Mouse (Mus musculus): ENCODE measurements around the gene Metap1d. TPM values are rescaled to one million over a fixed set of nuclear protein-coding genes. Genes with fewer than 3 reads are reported as not detected.

The Metap1d gene
- polyA plus RNA-seq, 1 experiment: 41.5 TPM

DNA sequence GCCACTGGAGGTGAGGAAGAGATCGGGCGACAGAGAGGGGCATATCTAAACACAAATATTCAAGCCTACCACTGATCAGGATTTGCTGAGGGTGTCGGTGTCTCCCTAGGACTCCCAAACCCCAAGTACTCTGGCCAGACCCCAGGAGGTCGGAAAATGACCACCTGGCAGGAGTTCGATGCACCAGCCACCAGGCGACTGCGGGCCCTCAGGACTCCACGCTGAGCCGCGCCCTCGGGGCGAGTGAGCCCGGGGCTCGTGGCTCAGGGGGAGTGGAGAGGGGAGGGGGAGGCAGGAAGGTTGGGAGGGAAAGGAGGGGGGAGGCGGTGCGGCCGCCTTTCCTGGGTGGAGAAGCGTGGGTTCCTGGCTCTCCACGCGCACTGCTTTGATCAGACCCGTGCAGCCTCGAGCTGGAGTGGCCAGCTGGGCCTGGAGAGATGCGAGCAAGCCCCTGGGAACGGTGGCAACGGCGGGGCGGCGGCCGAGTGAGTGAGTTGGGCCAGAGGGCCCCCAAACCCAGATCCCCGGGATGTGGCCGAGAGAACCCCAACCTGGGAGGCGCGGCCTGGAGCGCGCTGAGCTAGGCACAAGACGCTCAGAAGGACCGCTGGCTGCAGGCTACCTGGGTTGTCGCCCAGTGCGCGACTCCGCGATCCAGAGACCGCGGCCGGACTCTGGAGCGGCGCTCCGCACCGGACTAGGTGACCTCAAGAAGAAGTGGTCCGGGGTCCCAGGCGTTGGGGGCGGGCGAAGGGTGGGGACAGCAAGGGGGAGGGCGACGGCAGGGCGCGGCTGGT, 75.8 kb downstream of the Metap1d start:
- H3K4me3 ChIP-seq (ENCODE audit: insufficient read depth, low read length): peak overlapping the region; percentile 43; the same call in 1 of the 2 replicates
- no peak for TF ChIP-seq POLR2A (IDR thresholded peaks at IDR 0.05; ENCODE audit: extremely low read depth, insufficient read depth, low read length)
- TF ChIP-seq CTCF (IDR thresholded peaks at IDR 0.05; ENCODE audit: extremely low read depth, insufficient read depth, low read length): no peak
- no peak overlapping the region for H3K27ac ChIP-seq (ENCODE audit: insufficient read depth, low read length)
- no peaks in the 10 kb centered on the region for H3K4me1 ChIP-seq (ENCODE audit: control insufficient read depth, insufficient read depth, low read length)

- H3K4me3 ChIP-seq (ENCODE audit: insufficient read depth, low read length): peak overlapping the region; percentile 43
- no peak for TF ChIP-seq CTCF (IDR thresholded peaks at IDR 0.05; ENCODE audit: extremely low read depth, insufficient read depth, low read length)
- TF ChIP-seq POLR2A (IDR thresholded peaks at IDR 0.05; ENCODE audit: extremely low read depth, insufficient read depth, low read length): peak; percentile 39
- no peak overlapping the region for H3K27ac ChIP-seq (ENCODE audit: insufficient read depth, low read length)
- no peaks in the 10 kb centered on the region for H3K4me1 ChIP-seq (ENCODE audit: control insufficient read depth, insufficient read depth, low read length)
Measured at GRCm38 (mm10) chr2:71529511-71530351, 76.7 kb downstream of the Metap1d start.

DNA sequence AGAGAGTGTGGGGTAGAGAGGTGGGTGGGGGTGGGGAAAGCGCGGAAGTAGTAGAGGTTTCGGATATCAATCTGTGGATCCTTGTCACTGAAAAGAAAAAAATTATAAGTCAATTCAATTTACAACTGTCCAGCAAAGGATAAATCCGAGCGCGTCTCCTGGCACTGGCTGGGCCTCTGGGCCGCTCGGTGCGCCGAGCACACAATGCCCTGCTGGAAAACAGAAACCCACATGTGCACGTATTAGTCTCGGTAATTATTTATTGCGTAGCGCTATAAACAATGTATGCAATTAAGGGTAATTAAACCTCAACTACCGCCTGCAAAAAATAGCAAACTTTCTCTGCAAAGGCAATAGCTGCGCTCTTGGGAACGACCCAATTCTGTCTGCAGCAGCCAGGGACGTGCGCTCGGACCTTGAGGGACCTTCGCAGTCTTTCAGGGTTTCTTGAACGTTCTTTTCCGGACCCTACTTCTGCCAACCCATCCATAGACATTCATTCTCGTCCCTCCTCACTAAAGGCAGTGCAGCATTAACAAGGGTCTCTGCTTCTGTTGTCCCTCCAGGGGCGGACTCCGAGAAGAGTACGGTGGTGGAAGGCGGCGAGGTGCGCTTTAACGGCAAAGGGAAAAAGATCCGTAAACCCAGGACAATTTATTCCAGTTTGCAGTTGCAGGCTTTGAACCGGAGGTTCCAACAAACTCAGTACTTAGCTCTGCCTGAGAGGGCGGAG, 77.5 kb downstream of the Metap1d start:
- no peak overlapping the region for H3K27ac ChIP-seq (ENCODE audit: insufficient read depth, low read length)
- TF ChIP-seq POLR2A (IDR thresholded peaks at IDR 0.05; ENCODE audit: extremely low read depth, insufficient read depth, low read length) (no peak), CTCF (IDR thresholded peaks at IDR 0.05; ENCODE audit: extremely low read depth, insufficient read depth, low read length) (no peak)
- peak overlapping the region; percentile 43 for H3K4me3 ChIP-seq (ENCODE audit: insufficient read depth, low read length)
- no peaks in the 10 kb centered on the region for H3K4me1 ChIP-seq (ENCODE audit: control insufficient read depth, insufficient read depth, low read length)

GRCm38 (mm10) chr2:71531124-71531590, 78.1 kb downstream of the Metap1d start:
- TF ChIP-seq CTCF (IDR thresholded peaks at IDR 0.05; ENCODE audit: extremely low read depth, insufficient read depth, low read length) (no peak), POLR2A (IDR thresholded peaks at IDR 0.05; ENCODE audit: extremely low read depth, insufficient read depth, low read length) (no peak)
- Histone ChIP-seq H3K4me3 (ENCODE audit: insufficient read depth, low read length) (peak overlapping the region; percentile 43), H3K27ac (ENCODE audit: insufficient read depth, low read length) (no peak overlapping the region)

GRCm38 (mm10) chr2:71531990-71532970, 79.2 kb downstream of the Metap1d start:
- H3K27ac ChIP-seq (ENCODE audit: insufficient read depth, low read length): peak overlapping the region; percentile 63; the same call in 1 of the 2 replicates

More at GRCm38 (mm10) chr2:71531124-71531590, 78.1 kb downstream of the Metap1d start:
- H3K4me1 ChIP-seq (ENCODE audit: control insufficient read depth, insufficient read depth, low read length): no peaks in the 10 kb centered on the region

GRCm38 (mm10) chr2:71533094-71533493, 80.0 kb downstream of the Metap1d start:
- H3K4me1 ChIP-seq (ENCODE audit: control insufficient read depth, insufficient read depth, low read length): no peaks in the 10 kb centered on the region
- H3K4me3 ChIP-seq (ENCODE audit: insufficient read depth, low read length): peak overlapping the region; percentile 9
- TF ChIP-seq POLR2A (IDR thresholded peaks at IDR 0.05; ENCODE audit: extremely low read depth, insufficient read depth, low read length) (no peak), CTCF (IDR thresholded peaks at IDR 0.05; ENCODE audit: extremely low read depth, insufficient read depth, low read length) (no peak)
- H3K27ac ChIP-seq (ENCODE audit: insufficient read depth, low read length): no peak overlapping the region

More at GRCm38 (mm10) chr2:71531990-71532970, 79.2 kb downstream of the Metap1d start:
- Histone ChIP-seq H3K4me1 (ENCODE audit: control insufficient read depth, insufficient read depth, low read length) (no peaks in the 10 kb centered on the region), H3K4me3 (ENCODE audit: insufficient read depth, low read length) (peak overlapping the region; percentile 9)
- TF ChIP-seq CTCF (IDR thresholded peaks at IDR 0.05; ENCODE audit: extremely low read depth, insufficient read depth, low read length) (no peak), POLR2A (IDR thresholded peaks at IDR 0.05; ENCODE audit: extremely low read depth, insufficient read depth, low read length) (no peak)

GRCm38 (mm10) chr2:71534242-71535052, 81.4 kb downstream of the Metap1d start:
- no peak for TF ChIP-seq CTCF (IDR thresholded peaks at IDR 0.05; ENCODE audit: extremely low read depth, insufficient read depth, low read length)
- no peak for TF ChIP-seq POLR2A (IDR thresholded peaks at IDR 0.05; ENCODE audit: extremely low read depth, insufficient read depth, low read length)
- no peak overlapping the region for H3K27ac ChIP-seq (ENCODE audit: insufficient read depth, low read length)
- no peaks in the 10 kb centered on the region for H3K4me1 ChIP-seq (ENCODE audit: control insufficient read depth, insufficient read depth, low read length)
- H3K4me3 ChIP-seq (ENCODE audit: insufficient read depth, low read length): no peak overlapping the region

Measured in cortical plate, adult 2 months (tissue).